ENCODE assay signal across 8 mouse cellular contexts in the genomic region with DNA sequence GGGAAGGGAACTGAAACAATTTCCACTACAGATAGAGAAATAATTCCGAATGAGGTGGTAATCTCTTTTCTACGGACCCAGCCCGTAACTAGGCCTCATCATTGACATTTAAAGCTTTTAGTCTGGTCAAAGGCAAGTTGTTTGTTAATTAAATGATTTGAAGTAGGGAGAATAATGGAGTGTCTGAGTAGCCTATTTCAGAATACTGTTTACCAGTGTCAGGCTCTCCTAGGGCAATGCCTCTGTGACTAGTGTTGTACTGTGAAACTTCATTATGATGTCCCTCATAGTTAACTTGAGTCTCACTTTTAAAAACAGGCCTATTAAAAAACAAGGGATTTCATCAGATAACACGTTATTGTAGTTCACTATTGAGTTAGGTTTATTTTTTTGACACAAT. TPM values are rescaled to one million over a fixed set of nuclear protein-coding genes. Genes with fewer than 3 reads are reported as not detected.
DNase-seq lines count a peak whose midpoint lies in the region; ATAC-seq and TF ChIP-seq lines count a peak whose summit lies in the region.

No protein-coding gene starts in this region.

- no peak for DNase-seq in layer of hippocampus, adult 2 months (ENCODE audit: low spot score in 2 of 2)
- DNase-seq in layer of hippocampus, postnatal 10 days (ENCODE audit: low spot score in 2 of 2): no peak
- no peak for DNase-seq in adrenal gland, postnatal 10 days
- no peak for DNase-seq in adrenal gland, adult 8-10 months

- H3K27me3 ChIP-seq in hindbrain, embryonic 16.5 days (replicated peaks; ENCODE audit: control insufficient read depth, insufficient read depth, low read length): no peaks in the 10 kb centered on the region
- no peaks in the 10 kb centered on the region for H3K27me3 ChIP-seq in myocyte (ENCODE audit: control insufficient read depth, insufficient read depth, insufficient read length)

- WGBS in hindbrain, embryonic 16.5 days: 1% methylated on average over 4 of the region's 4 CpGs

- no peak for TF ChIP-seq POLR2A in cortical plate, adult 2 months (IDR thresholded peaks at IDR 0.05; ENCODE audit: extremely low read depth, insufficient read depth, low read length)
- no peak for TF ChIP-seq POLR2A in myocyte (IDR thresholded peaks at IDR 0.05; ENCODE audit: insufficient read length, low read depth)

- H3K79me2 ChIP-seq in myocyte (ENCODE audit: control insufficient read depth, insufficient read depth): peaks cover 56% of the 10 kb centered on the region

- H3K4me2 ChIP-seq in hindbrain, embryonic 16.5 days (ENCODE audit: low read length): peak overlapping the region; percentile 73
- peak overlapping the region; percentile 85 for H3K4me2 ChIP-seq in myocyte (ENCODE audit: low read depth)

- H3K27ac ChIP-seq in layer of hippocampus, adult 2 months: peak overlapping the region; percentile 94
- no peak overlapping the region; the same call in 1 of the 2 replicates for H3K27ac ChIP-seq in cortical plate, adult 2 months (ENCODE audit: insufficient read depth, low read length)
- peak overlapping the region; percentile 98 for H3K27ac ChIP-seq in hindbrain, embryonic 16.5 days (ENCODE audit: low read depth, low read length)

- H3ac ChIP-seq in myocyte (ENCODE audit: control insufficient read depth, insufficient read length): peak overlapping the region; percentile 93

- no peaks in the 10 kb centered on the region for H3K9me3 ChIP-seq in hindbrain, embryonic 16.5 days (ENCODE audit: control insufficient read depth, low read length)

- TF ChIP-seq CTCF in layer of hippocampus, adult 2 months (conservative IDR thresholded peaks at IDR 0.05): no peak
- no peak for TF ChIP-seq CTCF in cortical plate, adult 2 months (IDR thresholded peaks at IDR 0.05; ENCODE audit: extremely low read depth, insufficient read depth, low read length)

- H3K4me3 ChIP-seq in layer of hippocampus, adult 2 months: peak overlapping the region; percentile 93
- peak overlapping the region; percentile 95 for H3K4me3 ChIP-seq in cortical plate, adult 2 months (ENCODE audit: insufficient read depth, low read length)
- peak overlapping the region; percentile 86 for H3K4me3 ChIP-seq in hindbrain, embryonic 16.5 days (ENCODE audit: low read length)
- H3K4me3 ChIP-seq in myocyte: peak overlapping the region; percentile 86

- peak overlapping the region; percentile 98 for H3K9ac ChIP-seq in hindbrain, embryonic 16.5 days (ENCODE audit: low read depth, low read length)

- H3K36me3 ChIP-seq in hindbrain, embryonic 16.5 days (ENCODE audit: control insufficient read depth, insufficient read depth, low read length): no peaks in the 10 kb centered on the region
- no peaks in the 10 kb centered on the region for H3K36me3 ChIP-seq in myocyte (ENCODE audit: control insufficient read depth, insufficient read depth)

- ATAC-seq in hindbrain, embryonic 16.5 days: no peak
- no peak for ATAC-seq in megakaryocyte-erythroid progenitor cell, adult 5-6 weeks (replicated peaks; ENCODE audit: low FRiP score, low TSS enrichment, poor library complexity, severe bottlenecking)

- H3K4me1 ChIP-seq in cortical plate, adult 2 months (ENCODE audit: control insufficient read depth, insufficient read depth, low read length): 0 out of 2 replicates have a peak, but pooled peaks cover 2% of the 10 kb centered on the region
- peaks cover 10% of the 10 kb centered on the region for H3K4me1 ChIP-seq in hindbrain, embryonic 16.5 days (ENCODE audit: control insufficient read depth, insufficient read depth, low read depth, low read length)

TF ChIP-seq in myocyte, 11 proteins besides CTCF, POLR2A, EP300 and RAD21:
- no peak for TF ChIP-seq POLR2AphosphoS2 (IDR thresholded peaks at IDR 0.05; ENCODE audit: insufficient read length, low read depth)
- TF ChIP-seq REST (IDR thresholded peaks at IDR 0.05; ENCODE audit: insufficient read depth, insufficient read length): no peak
- no peak for TF ChIP-seq MYOD1 (IDR thresholded peaks at IDR 0.05; ENCODE audit: control insufficient read depth in 1 of 3, insufficient read length in 2 of 3, low read depth in 2 of 3)
- TF ChIP-seq E2F4 (IDR thresholded peaks at IDR 0.05; ENCODE audit: insufficient read depth): no peak
- TF ChIP-seq MYOG (IDR thresholded peaks at IDR 0.05; ENCODE audit: control insufficient read depth in 1 of 3, insufficient read depth in 1 of 3, insufficient read length in 2 of 3, low read depth in 2 of 3): no peak
- no peak for TF ChIP-seq SRF (IDR thresholded peaks at IDR 0.05; ENCODE audit: control insufficient read depth, insufficient read length, low read depth)
- TF ChIP-seq MAX (IDR thresholded peaks at IDR 0.05; ENCODE audit: low read depth): no peak

RNA-seq across cellular contexts. Expression of a gene that starts 1.1 kb away (rescaled TPM):
- total RNA-seq in layer of hippocampus, adult 2 months (2021): 100 to 1,000 TPM; 121 to 127 TPM
- 100 to 1,000 TPM; 140 to 150 TPM for total RNA-seq in layer of hippocampus, postnatal 10 days (2021)
- polyA plus RNA-seq in cortical plate, adult 2 months (2012; rRNA removed): 107 and 110 TPM in 2 replicates
- polyA plus RNA-seq in hindbrain, embryonic 16.5 days (2015; fragmentation: Nextera tagmentation; extraction: Ambion mirVana): 183 and 199 TPM in 2 replicates
- polyA plus RNA-seq in myocyte (2012; fragmentation: generic; extraction: Trizol): 95.3 TPM
- total RNA-seq in megakaryocyte-erythroid progenitor cell, adult 5-6 weeks (2014; fragmentation: Nextera tagmentation): 109 and 117 TPM in 2 replicates
- total RNA-seq in megakaryocyte-erythroid progenitor cell, adult 5-6 weeks (2017): 53.3 and 60.8 TPM in 2 replicates
- total RNA-seq in adrenal gland, postnatal 10 days (2021): 10 to 100 TPM; 91.1 to 92.7 TPM
- total RNA-seq in adrenal gland, adult 8-10 months (2022): 10 to 100 TPM; 65.6 to 84.9 (median 75.1) TPM

RNA-seq across cellular contexts. Expression of a gene that starts 1.1 kb away (rescaled TPM):
- 100 to 1,000 TPM; 149 to 159 TPM for total RNA-seq in layer of hippocampus, adult 2 months (2021)
- total RNA-seq in layer of hippocampus, postnatal 10 days (2021): 100 to 1,000 TPM; 141 to 152 TPM
- 146 and 154 TPM in 2 replicates for polyA plus RNA-seq in cortical plate, adult 2 months (2012; rRNA removed)
- 197 and 207 TPM in 2 replicates for polyA plus RNA-seq in hindbrain, embryonic 16.5 days (2015; fragmentation: Nextera tagmentation; extraction: Ambion mirVana)
- 83.3 TPM for polyA plus RNA-seq in myocyte (2012; fragmentation: generic; extraction: Trizol)
- 23.2 and 24.9 TPM in 2 replicates for total RNA-seq in megakaryocyte-erythroid progenitor cell, adult 5-6 weeks (2014; fragmentation: Nextera tagmentation)
- 26.1 and 26.9 TPM in 2 replicates for total RNA-seq in megakaryocyte-erythroid progenitor cell, adult 5-6 weeks (2017)
- 100 to 1,000 TPM; 115 to 117 TPM for total RNA-seq in adrenal gland, postnatal 10 days (2021)
- 100 to 1,000 TPM; 187 to 201 (median 193) TPM for total RNA-seq in adrenal gland, adult 8-10 months (2022)

RNA-seq across cellular contexts. Expression of a gene that starts 45.5 kb away (rescaled TPM):
- total RNA-seq in layer of hippocampus, adult 2 months (2021): 1 to 10 TPM; 4.4 to 5.7 TPM
- not detected for total RNA-seq in layer of hippocampus, postnatal 10 days (2021)
- 0.49 TPM in 1 of 2 replicates, not detected in the other for polyA plus RNA-seq in cortical plate, adult 2 months (2012; rRNA removed)
- not detected in 2 replicates for polyA plus RNA-seq in hindbrain, embryonic 16.5 days (2015; fragmentation: Nextera tagmentation; extraction: Ambion mirVana)
- not detected for polyA plus RNA-seq in myocyte (2012; fragmentation: generic; extraction: Trizol)
- total RNA-seq in megakaryocyte-erythroid progenitor cell, adult 5-6 weeks (2014; fragmentation: Nextera tagmentation): not detected in 2 replicates
- not detected in 2 replicates for total RNA-seq in megakaryocyte-erythroid progenitor cell, adult 5-6 weeks (2017)
- not detected for total RNA-seq in adrenal gland, postnatal 10 days (2021)
- total RNA-seq in adrenal gland, adult 8-10 months (2022): 10 to 100 TPM in 1 of 4 experiments, 1 to 10 TPM in 2, not detected in 1; 3.6 to 12.4 (median 6.2) TPM

Comparison
In these comparisons a context has a peak if more than half of its experiments do, and no peak if none do; other contexts are left out.
1. RNA of a gene that starts 1.1 kb away (total RNA-seq): 187 to 201 TPM in adrenal gland, adult 8-10 months, 149 to 159 TPM in layer of hippocampus, adult 2 months, 141 to 152 TPM in layer of hippocampus, postnatal 10 days and 115 to 117 TPM in adrenal gland, postnatal 10 days; 23.2 to 26.9 TPM in megakaryocyte-erythroid progenitor cell, adult 5-6 weeks; every median in the first group is over 4 times any median in the second.
2. Peak in every context shown above with its lines, with median percentiles within 50 percentile points of each other: H3K4me3 ChIP-seq.